Mouse (Mus musculus): ENCODE results near the gene Nek2. TPM values are rescaled to one million over a fixed set of nuclear protein-coding genes. Genes with fewer than 3 reads are reported as not detected.

Nek2 gene
- total RNA-seq, 2 experiments from 2014 or later, result 4.8 to 6.1 TPM

GRCm38 (mm10) chr1:191812949-191813691, 8.1 kb upstream of the Nek2 start:
- intact Hi-C loops (cut with DNase I), result loop anchor here (10.0 kb wide), 1 partner anchor 88 kb away; no protein-coding TSS in a partner anchor
- no peak for DNase-seq

GRCm38 (mm10) chr1:191814240-191814639, 7.0 kb upstream of the Nek2 start:
- DNase-seq, result no peak
- intact Hi-C loops (cut with DNase I), result loop anchor here (10.0 kb wide), 1 partner anchor 89 kb away; no protein-coding TSS in a partner anchor

GRCm38 (mm10) chr1:191814935-191815334, 6.3 kb upstream of the Nek2 start:
- intact Hi-C loops (cut with DNase I), result loop anchor here (10.0 kb wide), 1 partner anchor 90 kb away; no protein-coding TSS in a partner anchor
- no peak for DNase-seq

- DNase-seq, result peak; percentile 63
- intact Hi-C loops (cut with DNase I), result loop anchor here (10.0 kb wide), 1 partner anchor 92 kb away; no protein-coding TSS in a partner anchor
Measured at GRCm38 (mm10) chr1:191816596-191816995, 4.6 kb upstream of the Nek2 start.

- peak; percentile 91 for DNase-seq
- intact Hi-C loops (cut with DNase I), result loop anchor here (2.0 to 10.0 kb wide), 2 partner anchors 93 to 235 kb away; no protein-coding TSS in a partner anchor
Measured at GRCm38 (mm10) chr1:191817418-191818144, 3.7 kb upstream of the Nek2 start.

GRCm38 (mm10) chr1:191818145-191818631, 3.1 kb upstream of the Nek2 start:
- DNase-seq, result peak; percentile 65
- intact Hi-C loops (cut with DNase I), result loop anchor here (2.0 to 10.0 kb wide), 2 partner anchors 93 to 235 kb away; no protein-coding TSS in a partner anchor

GRCm38 (mm10) chr1:191819026-191819425, 2.2 kb upstream of the Nek2 start:
- DNase-seq, result no peak
- intact Hi-C loops (cut with DNase I), result loop anchor here (2.0 to 10.0 kb wide), 2 partner anchors 94 to 236 kb away; no protein-coding TSS in a partner anchor

GRCm38 (mm10) chr1:191820951-191821325, 306 bp upstream of the Nek2 start:
- intact Hi-C loops (cut with DNase I), result no loop called here
- no peak for DNase-seq

- DNase-seq, result no peak
- intact Hi-C loops (cut with DNase I), result no loop called here
Measured at GRCm38 (mm10) chr1:191829124-191829523, 7.9 kb downstream of the Nek2 start.

GRCm38 (mm10) chr1:191833396-191833795, 12.2 kb downstream of the Nek2 start:
- intact Hi-C loops (cut with DNase I), result no loop called here
- DNase-seq, result no peak

- DNase-seq, result peak; percentile 79
- intact Hi-C loops (cut with DNase I), result loop anchor here (2.0 to 5.0 kb wide), 3 partner anchors 72 to 258 kb away; partner anchors contain the start of genes Slc30a1 and Traf5
Measured at GRCm38 (mm10) chr1:191834825-191835224, 13.6 kb downstream of the Nek2 start.

- DNase-seq, result no peak
- intact Hi-C loops (cut with DNase I), result loop anchor here (5.0 kb wide), 2 partner anchors 71 to 126 kb away; partner anchors contain the start of gene Slc30a1
Measured at GRCm38 (mm10) chr1:191836318-191836985, 15.2 kb downstream of the Nek2 start.

- DNase-seq, result no peak
- intact Hi-C loops (cut with DNase I), result loop anchor here (5.0 kb wide), 2 partner anchors 70 to 125 kb away; partner anchors contain the start of gene Slc30a1
Measured at GRCm38 (mm10) chr1:191837691-191838090, 16.4 kb downstream of the Nek2 start.

GRCm38 (mm10) chr1:191838994-191839741, 17.9 kb downstream of the Nek2 start:
- no peak for DNase-seq
- intact Hi-C loops (cut with DNase I), result loop anchor here (5.0 kb wide), 2 partner anchors 68 to 123 kb away; partner anchors contain the start of gene Slc30a1

GRCm38 (mm10) chr1:191840774-191841565, 19.7 kb downstream of the Nek2 start:
- peak; percentile 38 for DNase-seq

GRCm38 (mm10) chr1:191842247-191842646, 21.0 kb downstream of the Nek2 start:
- DNase-seq, result no peak
- intact Hi-C loops (cut with DNase I), result no loop called here

More at GRCm38 (mm10) chr1:191840774-191841565, 19.7 kb downstream of the Nek2 start:
- intact Hi-C loops (cut with DNase I), result no loop called here

GRCm38 (mm10) chr1:191846667-191847066, 25.4 kb downstream of the Nek2 start:
- intact Hi-C loops (cut with DNase I), result no loop called here
- DNase-seq, result no peak

- no peak for DNase-seq
- intact Hi-C loops (cut with DNase I), result no loop called here
Measured at GRCm38 (mm10) chr1:191849501-191849900, 28.3 kb downstream of the Nek2 start.

- DNase-seq, result no peak
- intact Hi-C loops (cut with DNase I), result no loop called here
Measured at GRCm38 (mm10) chr1:191853442-191853841, 32.2 kb downstream of the Nek2 start.

All from left cerebral cortex, postnatal 4 days (tissue).